Mouse (Mus musculus): Measurements from ENCODE around the gene Mis12. TPM values are rescaled to one million over a fixed set of nuclear protein-coding genes. Genes with fewer than 3 reads are reported as not detected.

The Mis12 gene
- polyA plus RNA-seq (2012; rRNA removed), result 14.5 and 16.8 TPM in 2 replicates

DNA sequence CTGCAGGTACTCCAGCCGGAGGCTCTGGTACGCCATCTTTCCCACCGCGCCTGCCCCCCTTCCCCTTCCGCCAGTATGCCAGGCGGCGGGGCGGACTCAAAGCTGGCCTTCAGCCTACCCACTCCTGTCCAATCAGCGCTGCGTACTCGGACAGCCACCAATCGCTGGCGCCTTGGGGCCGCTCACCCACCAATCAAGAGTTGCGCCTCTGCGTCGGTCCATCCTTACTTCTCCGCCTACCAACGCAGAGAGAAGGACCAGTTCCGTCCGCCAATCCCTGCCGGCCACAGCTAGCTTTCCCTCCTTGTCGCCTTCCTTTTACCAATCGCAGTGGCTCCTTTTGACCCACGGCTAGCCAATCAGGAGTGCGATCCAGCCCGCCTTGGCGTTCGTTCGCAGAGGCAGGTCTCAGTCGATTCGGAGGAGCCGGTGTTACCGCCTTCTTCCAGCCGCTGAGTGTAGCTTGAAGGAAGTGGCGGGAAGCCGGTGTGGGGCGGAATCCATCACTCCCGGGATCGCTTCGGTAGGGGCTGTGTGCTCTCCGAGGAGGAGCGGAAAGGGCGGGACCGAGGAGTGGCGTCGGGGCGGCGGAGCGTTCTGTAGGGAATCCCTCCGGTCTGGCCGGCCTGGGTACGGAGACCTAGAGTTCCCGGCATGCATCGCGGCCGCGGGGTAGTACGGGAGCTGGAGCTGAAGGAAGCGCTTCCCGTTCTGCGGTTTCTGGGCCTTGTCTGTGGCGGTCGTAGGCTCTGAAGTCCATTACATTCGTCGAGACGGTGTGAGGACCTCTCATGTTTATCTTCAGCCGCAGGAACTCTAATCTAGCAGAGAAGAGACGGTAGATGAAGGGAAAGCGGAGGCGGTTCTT is at the start of gene Mis12, which contains the start of gene Derl2:
Gene Mis12 (plus strand): TSS at position 411 of the 868 bp plus-strand sequence.
Gene Derl2 (minus strand): TSS at position 641 of the 868 bp plus-strand sequence.

DNA sequence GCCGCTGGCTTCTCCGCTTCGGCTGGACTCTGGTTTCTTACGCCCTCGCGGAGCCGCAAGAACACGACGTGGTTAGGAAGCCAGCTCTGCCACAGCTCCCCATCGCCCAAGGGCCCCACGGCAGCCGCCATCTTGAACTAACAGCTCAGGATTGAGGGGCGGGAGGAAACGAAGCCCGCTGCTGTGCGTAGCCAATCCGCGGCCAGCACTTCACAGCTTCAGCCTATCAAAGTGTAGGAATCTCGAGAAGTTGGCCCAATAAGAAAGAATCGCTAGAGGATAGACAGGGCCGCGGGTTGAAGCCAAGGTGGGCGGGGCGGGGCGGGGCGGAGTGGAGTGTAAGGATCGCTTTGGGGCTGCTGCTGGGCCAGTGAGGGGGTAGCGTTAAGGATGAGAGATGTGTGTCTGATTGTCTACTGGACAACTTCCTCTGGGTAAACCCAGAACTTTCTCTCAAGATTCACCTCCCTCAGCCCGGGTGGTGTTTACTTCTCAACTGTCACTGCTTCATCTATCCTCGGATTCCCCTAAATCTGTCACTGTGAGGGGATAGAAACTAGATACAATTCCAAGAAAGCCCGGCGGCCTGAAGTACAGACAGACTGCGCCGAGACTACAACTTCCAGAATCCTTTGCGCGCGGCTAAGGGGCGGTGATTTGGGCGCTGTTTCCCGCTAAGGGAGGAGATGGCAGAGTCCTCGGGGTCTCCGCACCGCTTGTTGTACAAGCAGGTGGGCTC is 49.4 kb upstream of the Mis12 start, which contains the start of the genes Nup88 and Rpain:
Gene Nup88 (minus strand): TSS at position 153 of the 739 bp plus-strand sequence.
Gene Rpain (plus strand): TSS at position 393 of the 739 bp plus-strand sequence.

DNA sequence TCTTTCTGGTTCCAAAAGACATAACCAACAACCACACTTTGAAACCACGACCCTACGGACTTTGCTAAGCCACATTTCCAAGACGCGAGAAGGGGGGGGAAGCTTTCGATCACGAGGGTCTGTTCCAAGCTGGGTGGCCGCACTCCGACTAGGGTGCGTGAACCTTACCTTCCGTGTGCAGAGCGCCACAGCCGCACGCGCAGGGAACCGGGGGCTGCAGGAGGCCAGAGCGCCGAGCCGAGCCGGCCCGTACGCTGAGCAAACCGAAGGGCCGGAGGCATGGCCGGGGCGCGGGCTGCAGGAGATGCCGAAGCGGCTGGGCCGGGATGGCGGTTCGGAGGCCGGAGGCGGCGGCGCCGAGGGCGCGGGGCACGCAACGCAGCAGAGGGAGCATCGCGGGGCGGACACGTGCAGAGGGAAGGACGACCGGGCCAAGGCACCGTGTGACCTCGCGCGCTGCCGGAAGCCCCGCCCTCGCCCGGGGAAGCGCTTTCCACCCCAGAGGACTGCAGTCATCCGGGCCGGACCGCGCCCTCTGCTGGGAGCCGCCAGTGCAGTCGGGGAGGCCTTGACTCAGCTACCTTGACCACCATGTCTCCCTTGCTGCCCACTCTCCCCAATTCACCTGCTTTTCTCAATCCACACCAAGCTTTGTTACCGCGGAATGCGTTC is 36.7 kb upstream of the Mis12 start, which contains the start of gene C1qbp:
Gene C1qbp (minus strand): TSS at position 470 of the 672 bp plus-strand sequence.

DNA sequence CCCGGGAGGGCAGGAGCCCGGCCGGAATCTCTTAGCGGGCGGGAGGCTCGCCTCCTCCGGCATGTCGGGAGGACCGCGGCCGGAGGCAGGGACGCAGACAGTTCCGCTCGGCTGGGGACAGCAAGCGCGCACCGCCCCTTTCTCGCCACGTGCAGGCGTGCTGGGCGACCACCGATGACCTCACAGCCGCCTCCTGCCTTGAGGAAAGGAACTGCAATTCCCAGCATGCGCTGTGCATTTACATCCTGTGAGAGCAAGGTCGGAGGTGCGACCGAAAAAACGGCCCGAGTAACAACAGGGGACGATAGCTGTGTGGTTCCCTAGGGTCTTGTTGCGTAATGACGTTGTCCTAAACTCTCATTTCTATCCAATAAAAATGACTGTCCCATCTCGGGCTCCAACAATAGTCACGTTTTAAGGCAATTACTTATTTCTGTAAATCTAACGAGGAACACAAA is 15.1 kb upstream of the Mis12 start, which contains the start of gene Dhx33:
Gene Dhx33 (minus strand): TSS at position 122 of the 458 bp plus-strand sequence.

DNA sequence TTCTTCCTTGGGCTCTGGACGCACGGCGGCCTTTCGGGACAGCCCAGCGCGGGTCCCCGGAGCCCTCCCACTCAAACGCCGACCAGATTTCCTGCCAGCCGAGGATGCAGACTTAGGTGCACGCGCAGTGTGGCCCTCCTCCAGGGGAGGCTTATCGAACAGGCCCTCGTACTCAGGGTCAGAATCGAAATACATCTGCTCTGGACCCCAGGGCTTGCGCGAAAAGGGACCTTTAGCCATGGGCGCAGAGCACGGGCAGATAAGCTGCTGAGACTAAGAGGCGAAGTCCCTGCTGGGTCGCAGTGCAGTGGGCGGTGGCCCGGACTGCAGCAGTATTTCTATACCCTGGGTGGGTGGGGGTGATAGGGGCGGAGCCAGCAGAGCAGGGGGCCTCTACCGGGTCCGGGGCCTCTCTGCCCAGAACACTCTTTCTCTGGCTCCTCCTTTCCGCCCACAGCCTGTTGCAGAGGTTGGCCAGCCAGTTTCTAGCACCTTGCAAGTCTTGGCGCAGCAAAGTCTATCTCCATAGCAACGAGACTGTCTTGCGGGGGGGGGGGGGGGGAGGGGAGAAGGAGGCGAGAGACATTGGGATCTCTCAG is 13.9 kb downstream of the Mis12 start, which contains the start of gene 6330403K07Rik:
Gene 6330403K07Rik (minus strand): TSS at position 351 of the 599 bp plus-strand sequence.

Other genes starting within 250 kb of the Mis12 start
- 0.07 TPM in 1 of 2 replicates, not detected in the other for gene Scimp, start 207.0 kb upstream of the Mis12 start, polyA plus RNA-seq (2012; rRNA removed)
- 35.8 and 38.5 TPM in 2 replicates for gene Rabep1, start 174.8 kb upstream of the Mis12 start, polyA plus RNA-seq (2012; rRNA removed)
- 109 and 115 TPM in 2 replicates for gene Nup88, start 49.6 kb upstream of the Mis12 start, polyA plus RNA-seq (2012; rRNA removed)
- gene Rpain, start 49.4 kb upstream of the Mis12 start, polyA plus RNA-seq (2012; rRNA removed), result 66.1 and 68.0 TPM in 2 replicates
- 125 and 130 TPM in 2 replicates for gene C1qbp, start 36.6 kb upstream of the Mis12 start, polyA plus RNA-seq (2012; rRNA removed)
- 27.3 and 27.5 TPM in 2 replicates for gene Dhx33, start 15.2 kb upstream of the Mis12 start, polyA plus RNA-seq (2012; rRNA removed)
- 25.5 and 26.9 TPM in 2 replicates for gene Derl2, start 230 bp downstream of the Mis12 start, polyA plus RNA-seq (2012; rRNA removed)
- 557 and 569 TPM in 2 replicates for gene 6330403K07Rik, start 13.9 kb downstream of the Mis12 start, polyA plus RNA-seq (2012; rRNA removed)
- not detected in 2 replicates for gene Nlrp1a, start 125.1 kb downstream of the Mis12 start, polyA plus RNA-seq (2012; rRNA removed)
- gene Nlrp1b, start 211.1 kb downstream of the Mis12 start, polyA plus RNA-seq (2012; rRNA removed), result 0.04 and 0.05 TPM in 2 replicates

All from central nervous system, embryonic 18 days (tissue).